Mouse (Mus musculus) neural tube, embryonic 10.5 days (tissue): Measurements from ENCODE around the gene Gm8068.
"Not testable (repeated sequence)": the region's sequence is repeated elsewhere in the genome, so short reads cannot be mapped to it uniquely, and the experiment has no call there.

Experiments used
- DNase-seq: peaks from one replicate; pipeline ENCODE4 v3.0.0-alpha.2; 2017; ENCODE audit warnings: low spot score; ENCODE audit errors: extremely low spot score

Gm8068 gene

DNA sequence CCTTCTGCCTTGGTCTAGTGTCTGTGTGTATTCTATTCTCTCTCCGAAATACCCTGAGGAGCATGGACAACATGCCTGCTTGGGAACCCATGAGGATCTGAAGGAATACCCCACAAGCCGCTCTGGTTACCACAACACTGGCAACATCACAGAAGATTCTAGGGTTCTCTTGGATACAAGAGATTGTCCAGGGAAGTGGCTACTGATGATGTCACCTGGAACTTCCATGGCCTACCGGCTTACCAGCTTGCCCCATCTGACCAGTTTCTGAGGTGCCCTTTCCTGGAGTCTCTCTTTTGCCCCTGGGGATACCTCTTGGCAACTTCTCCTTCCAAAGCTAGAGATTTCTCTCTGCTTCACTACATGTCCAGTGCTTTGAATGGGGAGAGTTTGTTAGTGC is at the start of gene Gm8068:
Gene Gm8068 (minus strand): TSS at position 101 of the 400 bp plus-strand sequence.
- not testable (repeated sequence) for DNase-seq

DNA sequence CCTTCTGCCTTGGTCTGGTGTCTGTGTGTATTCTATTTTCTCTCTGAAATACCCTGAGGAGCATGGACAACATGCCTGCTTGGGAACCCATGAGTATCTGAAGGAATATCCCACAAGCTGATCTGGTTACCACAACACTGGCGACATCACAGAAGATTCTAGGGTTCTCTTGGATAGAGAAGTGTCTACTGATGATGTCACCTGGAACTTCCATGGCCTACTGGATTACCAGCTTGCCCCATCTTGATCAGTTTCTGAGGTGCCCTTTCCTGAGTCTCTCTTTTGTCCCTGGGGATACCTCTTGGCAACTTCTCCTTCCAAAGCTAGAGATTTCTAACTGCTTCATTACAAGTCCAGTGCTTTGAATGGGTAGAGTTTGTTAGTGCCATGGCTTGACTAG is 48.8 kb upstream of the Gm8068 start, which contains the start of gene Gm7929:
Gene Gm7929 (minus strand): TSS at position 101 of the 400 bp plus-strand sequence.
- not testable (repeated sequence) for DNase-seq

DNA sequence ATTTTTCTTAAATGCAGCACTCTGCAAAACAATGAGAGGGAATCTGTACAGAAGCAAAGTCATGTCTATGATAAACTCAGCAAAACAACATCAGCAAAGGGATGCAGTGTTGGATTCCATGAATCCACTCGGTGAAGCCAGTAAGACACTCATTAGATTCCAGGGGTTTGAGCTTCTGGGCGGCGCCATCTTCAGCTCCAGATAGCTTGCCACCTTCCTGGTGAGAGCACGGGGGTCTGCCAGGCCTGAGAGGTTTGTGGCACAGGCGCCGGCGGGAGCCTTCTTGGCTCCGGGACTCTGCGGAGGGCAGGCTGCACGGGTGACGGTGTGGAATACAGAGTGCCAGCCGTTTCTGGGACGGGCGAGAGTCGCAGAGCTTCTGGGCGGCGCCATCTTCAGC is 21.8 kb upstream of the Gm8068 start:
- DNase-seq: not testable (repeated sequence)

DNA sequence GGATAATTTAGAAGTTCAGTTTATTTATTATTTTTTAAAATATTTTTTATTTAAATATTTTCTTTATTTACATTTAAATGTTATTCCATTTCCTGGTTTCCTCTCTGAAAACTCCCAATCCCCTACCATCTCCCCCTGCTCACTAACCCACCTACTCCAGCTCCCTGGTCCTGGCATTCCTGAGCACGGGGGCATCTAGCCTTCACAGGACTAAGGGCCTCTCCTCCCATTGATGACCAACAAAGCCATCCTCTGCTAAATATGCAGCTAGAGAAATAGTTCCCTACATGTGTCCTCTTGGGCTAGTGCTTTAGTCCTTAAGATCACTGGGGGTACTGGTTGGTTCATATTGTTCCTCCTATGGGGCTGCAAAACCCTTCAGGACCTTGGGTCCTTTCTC is 15.5 kb upstream of the Gm8068 start:
- DNase-seq: not testable (repeated sequence)

DNA sequence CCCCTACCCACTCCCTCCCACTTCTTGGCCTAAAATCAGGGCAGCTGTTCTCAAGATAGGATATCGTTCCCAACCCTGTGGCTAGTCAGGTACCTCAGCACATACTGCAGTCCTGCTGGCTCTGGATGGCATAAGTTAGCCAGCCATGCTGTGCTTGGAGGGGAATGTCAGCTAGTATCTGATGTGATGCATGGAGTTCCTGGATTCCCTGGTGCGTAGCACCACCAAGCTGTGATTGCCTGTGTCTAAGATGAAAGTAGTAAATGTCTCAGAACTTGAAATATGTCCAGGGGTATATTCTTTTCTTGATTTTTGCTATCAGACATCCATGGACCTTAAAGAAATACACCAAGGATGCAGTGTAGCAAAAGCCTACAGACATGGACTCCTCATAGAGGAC is 53.5 kb downstream of the Gm8068 start:
- not testable (repeated sequence) for DNase-seq
